Mouse (Mus musculus) C2C12 (cell line): ENCODE results near the gene Gdf2. TPM values are rescaled to one million over a fixed set of nuclear protein-coding genes. Genes with fewer than 3 reads are reported as not detected.

Experiments
- H3K27me3 ChIP-seq: one replicate; pipeline ENCODE4 v1.6.1; 2011; ENCODE audit not compliant: control insufficient read depth, insufficient read depth, insufficient read length
- H3K36me3 ChIP-seq: one replicate; pipeline ENCODE4 v1.6.1; 2011; ENCODE audit not compliant: control insufficient read depth, insufficient read depth
- H3K4me3 ChIP-seq: one replicate; pipeline ENCODE4 v1.5.1; 2011; ENCODE audit warnings: mild to moderate bottlenecking, control low read depth; ENCODE audit not compliant: poor library complexity, insufficient read depth, severe bottlenecking
- H3K79me2 ChIP-seq: one replicate; pipeline ENCODE4 v1.6.1; 2011; ENCODE audit not compliant: control insufficient read depth, insufficient read depth
- H3K79me3 ChIP-seq: one replicate; pipeline ENCODE4 v1.6.1; 2011; ENCODE audit warnings: low read depth, control low read depth
- H3ac ChIP-seq: one replicate; pipeline ENCODE3; 2011; ENCODE audit warnings: low read depth; ENCODE audit not compliant: control insufficient read depth, insufficient read length
- CEBPB ChIP-seq: IDR thresholded peaks from one replicate; pipeline ENCODE4 v1.6.1; 2011; ENCODE audit warnings: low read depth, mild to moderate bottlenecking, control low read depth, moderate library complexity
- CTCF ChIP-seq: IDR thresholded peaks from one replicate; pipeline ENCODE4 v1.5.1; 2011; ENCODE audit not compliant: control insufficient read depth, insufficient read depth, insufficient read length
- FOSL1 ChIP-seq: IDR thresholded peaks from one replicate; pipeline ENCODE4 v1.8.0; 2011; ENCODE audit warnings: mild to moderate bottlenecking, low read length; ENCODE audit not compliant: poor library complexity, insufficient read depth, severe bottlenecking
- MAX ChIP-seq: IDR thresholded peaks from one replicate; pipeline ENCODE4 v1.6.1; 2011; ENCODE audit warnings: mild to moderate bottlenecking, control low read depth
- MYOD1 ChIP-seq: IDR thresholded peaks from one replicate; pipeline ENCODE4 v1.6.1; 2011; ENCODE audit warnings: low read depth; ENCODE audit not compliant: control insufficient read depth, insufficient read length
- MYOG ChIP-seq: IDR thresholded peaks from one replicate; pipeline ENCODE4 v1.6.1; 2011; ENCODE audit not compliant: control insufficient read depth, insufficient read length; ENCODE audit errors: extremely low read depth
- USF1 ChIP-seq: IDR thresholded peaks from one replicate; pipeline ENCODE4 v1.6.1; 2011; ENCODE audit warnings: low read depth, mild to moderate bottlenecking, control low read depth, moderate library complexity
- polyA plus RNA-seq: library from polyadenylated mRNA; unstranded; fragments of >200 nt; fragmentation: generic; extraction: Trizol; gene quantifications from one replicate; pipeline ENCODE4 v1.2.1, GENCODE M21; 2012; ENCODE audit warnings: missing spikeins

The Gdf2 gene
- polyA plus RNA-seq, 1 experiment = not detected

- Histone ChIP-seq H3ac (no peak overlapping the region), H3K27me3 (peaks cover 1% of the 10 kb centered on the region), H3K79me2 (no peaks in the 10 kb centered on the region), H3K4me3 (no peak overlapping the region), H3K36me3 (no peaks in the 10 kb centered on the region), H3K79me3 (no peaks in the 10 kb centered on the region)
- TF ChIP-seq MAX (no peak), MYOG (no peak), MYOD1 (no peak), CEBPB (no peak), CTCF (no peak), USF1 (no peak), FOSL1 (no peak)
Measured at GRCm38 (mm10) chr14:33965675-33966074, 24.8 kb downstream of the Gdf2 start.

- TF ChIP-seq FOSL1 = no peak
- TF ChIP-seq CTCF = peak; percentile 64
- Histone ChIP-seq H3K79me2 (no peaks in the 10 kb centered on the region), H3K27me3 (peaks cover 10% of the 10 kb centered on the region), H3K4me3 (no peak overlapping the region), H3ac (no peak overlapping the region), H3K36me3 (no peaks in the 10 kb centered on the region), H3K79me3 (no peaks in the 10 kb centered on the region)
Measured at GRCm38 (mm10) chr14:33972679-33973078, 31.8 kb downstream of the Gdf2 start.

GRCm38 (mm10) chr14:33974752-33975151, 33.9 kb downstream of the Gdf2 start:
- no peak for TF ChIP-seq MYOG
- TF ChIP-seq MAX = no peak
- TF ChIP-seq CEBPB = no peak
- no peak for TF ChIP-seq USF1
- no peak for TF ChIP-seq FOSL1
- no peak overlapping the region for H3K4me3 ChIP-seq
- no peaks in the 10 kb centered on the region for H3K36me3 ChIP-seq

GRCm38 (mm10) chr14:33977748-33978147, 36.9 kb downstream of the Gdf2 start:
- Histone ChIP-seq H3K4me3 (no peak overlapping the region), H3K79me2 (no peaks in the 10 kb centered on the region), H3K79me3 (no peaks in the 10 kb centered on the region), H3ac (no peak overlapping the region), H3K36me3 (no peaks in the 10 kb centered on the region), H3K27me3 (peaks cover 24% of the 10 kb centered on the region)
- TF ChIP-seq MYOG (no peak), FOSL1 (no peak), MAX (no peak), USF1 (no peak), CTCF (no peak), CEBPB (no peak)

More at GRCm38 (mm10) chr14:33974752-33975151, 33.9 kb downstream of the Gdf2 start:
- Histone ChIP-seq H3K27me3 (peaks cover 27% of the 10 kb centered on the region), H3K79me3 (no peaks in the 10 kb centered on the region), H3ac (no peak overlapping the region), H3K79me2 (no peaks in the 10 kb centered on the region)

DNA sequence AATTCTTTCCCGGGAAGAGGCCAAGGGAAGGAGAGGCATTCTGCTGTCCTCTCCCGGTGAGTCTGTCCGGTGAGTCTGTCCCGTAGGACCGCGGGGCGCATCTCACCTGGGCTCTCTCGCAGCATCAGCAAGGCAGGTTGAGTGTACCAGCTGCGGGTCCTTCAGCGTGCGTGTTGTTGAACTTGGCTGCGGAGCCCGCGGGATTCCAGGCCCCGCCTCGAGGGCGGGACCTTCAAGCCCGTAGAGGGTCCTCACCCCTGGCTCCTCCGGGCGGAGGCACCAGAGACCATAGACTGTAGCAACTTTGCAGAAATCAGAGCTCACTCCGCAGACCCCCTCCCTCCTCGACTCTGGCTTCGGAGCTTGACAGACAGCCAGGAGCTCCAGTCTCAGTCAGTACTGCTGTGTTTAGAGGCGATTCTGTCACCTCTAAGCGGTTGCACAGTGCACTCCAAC, 37.8 kb downstream of the Gdf2 start, which contains the start of gene Zfp488:
Zfp488 (minus strand) TSS at position 161 of the 456 bp plus-strand sequence.
- Histone ChIP-seq H3K79me2 (no peaks in the 10 kb centered on the region), H3ac (no peak within 1 kb of the TSS), H3K27me3 (peaks cover 24% of the 10 kb centered on the region), H3K36me3 (no peaks in the 10 kb centered on the region), H3K4me3 (no peak within 1 kb of the TSS), H3K79me3 (no peaks in the 10 kb centered on the region)
- TF ChIP-seq FOSL1 (no peak), CEBPB (no peak), CTCF (no peak), MYOG (no peak), MAX (no peak), MYOD1 (no peak), USF1 (no peak)

DNA sequence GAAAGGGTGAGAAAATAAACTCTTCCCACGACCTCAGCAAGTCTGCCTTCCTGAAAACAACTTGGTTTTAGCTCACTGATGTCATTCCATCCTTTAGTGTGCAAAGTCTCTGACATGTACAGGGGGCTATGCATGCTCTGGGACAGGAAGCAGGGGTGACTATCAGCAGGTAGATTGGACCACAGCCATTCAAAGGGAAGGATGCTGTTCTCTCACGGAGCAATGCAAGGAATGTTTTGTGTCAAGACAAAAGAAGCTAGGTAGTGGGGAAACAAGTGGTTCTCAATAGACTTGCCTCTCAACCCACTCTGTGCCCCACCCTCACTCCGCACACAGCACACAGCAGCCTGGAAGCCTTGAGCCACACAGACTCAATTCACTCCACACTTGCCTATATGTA, 48.4 kb downstream of the Gdf2 start:
- no peaks in the 10 kb centered on the region for H3K79me2 ChIP-seq

More for the DNA sequence above, 48.4 kb downstream of the Gdf2 start:
- Histone ChIP-seq H3K79me3 (no peaks in the 10 kb centered on the region), H3ac (no peak overlapping the region), H3K4me3 (no peak overlapping the region), H3K36me3 (no peaks in the 10 kb centered on the region), H3K27me3 (peaks cover 21% of the 10 kb centered on the region)
- no peak for TF ChIP-seq CEBPB
- TF ChIP-seq USF1 = no peak
- no peak for TF ChIP-seq CTCF
- TF ChIP-seq FOSL1 = no peak
- no peak for TF ChIP-seq MYOG
- TF ChIP-seq MYOD1 = no peak
- TF ChIP-seq MAX = no peak
